Mouse (Mus musculus) CH12.LX (cell line): ENCODE data around the gene H2-DMb2.
"Not testable (repeated sequence)": the region's sequence is repeated elsewhere in the genome, so short reads cannot be mapped to it uniquely, and the experiment has no call there.

Experiments used
- E2F4 ChIP-seq: IDR thresholded peaks from 2 replicates; pipeline ENCODE4 v1.6.1; 2011; ENCODE audit warnings: low read depth, low read length, improper control_type of control experiment; ENCODE audit not compliant: insufficient replicate concordance
- ELF1 ChIP-seq: IDR thresholded peaks from 2 replicates; pipeline ENCODE4 v1.6.1; 2014; ENCODE audit warnings: low read depth, mild to moderate bottlenecking, inconsistent platforms, low read length, improper control_type of control experiment
- MAFK ChIP-seq: IDR thresholded peaks from 2 replicates; pipeline ENCODE4 v1.6.1; 2011; ENCODE audit warnings: low read length, improper control_type of control experiment; ENCODE audit not compliant: insufficient replicate concordance
- NRF1 ChIP-seq: IDR thresholded peaks from 2 replicates; pipeline ENCODE4 v1.6.1; 2014; ENCODE audit warnings: low read depth, mild to moderate bottlenecking, inconsistent platforms, low read length, improper control_type of control experiment, moderate library complexity
- POLR2A ChIP-seq: IDR thresholded peaks from 2 replicates; pipeline ENCODE4 v1.6.1; 2011; ENCODE audit warnings: low read depth, mild to moderate bottlenecking, improper control_type of control experiment, low read length
- RAD21 ChIP-seq: IDR thresholded peaks from 2 replicates; pipeline ENCODE4 v1.6.1; 2011; ENCODE audit warnings: low read depth, mild to moderate bottlenecking, low read length, improper control_type of control experiment, moderate library complexity
- USF1 ChIP-seq: IDR thresholded peaks from 2 replicates; pipeline ENCODE4 v1.6.1; 2014; ENCODE audit warnings: low read depth, mild to moderate bottlenecking, inconsistent platforms, low read length, improper control_type of control experiment

GRCm38 (mm10) chr17:34144221-34144620 lies 1.1 kb downstream of the H2-DMb2 start:
- not testable (repeated sequence) for TF ChIP-seq USF1, POLR2A, E2F4, ELF1, RAD21, MAFK, NRF1
